Comparison of ENCODE assay signal across 15 mouse cellular contexts in genomic region chr10:120401787-120402186, GRCm38 (mm10).
A peak's percentile ranks its signal among the peaks of the same experiment; 100 is the strongest.
DNase-seq lines count a peak whose midpoint lies in the region; ATAC-seq lines count a peak whose summit lies in the region.
"Had no signal": no experiment of that assay in that cellular context is flagged by ENCODE, and none has a peak within 500 bp of the region (broad histone marks: within the 10 kb centered on the region; RNA-seq: fewer than 3 reads in every experiment).

No protein-coding gene starts in this region.

- no peak overlapping the region for H3K4me3 ChIP-seq in heart, embryonic 12.5 days
- no peak overlapping the region for H3K4me3 ChIP-seq in heart, embryonic 11.5 days (ENCODE audit: low read depth, low read length)
- H3K4me3 ChIP-seq in midbrain, embryonic 10.5 days: no peak overlapping the region
- no peak overlapping the region for H3K4me3 ChIP-seq in midbrain, embryonic 13.5 days (replicated peaks)
- no peak overlapping the region for H3K4me3 ChIP-seq in forebrain, embryonic 12.5 days (replicated peaks)
- H3K4me3 ChIP-seq: midbrain, embryonic 12.5 days had no signal

- no peaks in the 10 kb centered on the region for H3K27me3 ChIP-seq in heart, embryonic 12.5 days (replicated peaks)
- no peaks in the 10 kb centered on the region for H3K27me3 ChIP-seq in heart, embryonic 11.5 days (ENCODE audit: control insufficient read depth, insufficient read depth, low read length)
- H3K27me3 ChIP-seq in midbrain, embryonic 10.5 days (ENCODE audit: low read depth, poor library complexity, severe bottlenecking): no peaks in the 10 kb centered on the region
- H3K27me3 ChIP-seq in midbrain, embryonic 13.5 days: no peaks in the 10 kb centered on the region
- no peaks in the 10 kb centered on the region for H3K27me3 ChIP-seq in forebrain, embryonic 12.5 days
- H3K27me3 ChIP-seq: midbrain, embryonic 12.5 days had no signal

- H3K4me2 ChIP-seq in heart, embryonic 12.5 days: no peak overlapping the region
- H3K4me2 ChIP-seq in heart, embryonic 11.5 days: no peak overlapping the region
- no peak overlapping the region for H3K4me2 ChIP-seq in midbrain, embryonic 13.5 days (replicated peaks)
- H3K4me2 ChIP-seq in forebrain, embryonic 12.5 days: no peak overlapping the region
- H3K4me2 ChIP-seq: liver, embryonic 11.5 days; midbrain, embryonic 12.5 days had no signal

- no peaks in the 10 kb centered on the region for H3K9me3 ChIP-seq in heart, embryonic 12.5 days (replicated peaks)
- no peaks in the 10 kb centered on the region for H3K9me3 ChIP-seq in heart, embryonic 11.5 days (replicated peaks; ENCODE audit: control insufficient read depth, low read length)
- H3K9me3 ChIP-seq in midbrain, embryonic 10.5 days (replicated peaks): no peaks in the 10 kb centered on the region
- H3K9me3 ChIP-seq in midbrain, embryonic 13.5 days: no peaks in the 10 kb centered on the region
- H3K9me3 ChIP-seq in forebrain, embryonic 12.5 days: no peaks in the 10 kb centered on the region
- H3K9me3 ChIP-seq: midbrain, embryonic 12.5 days had no signal

- H3K4me1 ChIP-seq in heart, embryonic 12.5 days (replicated peaks): peaks cover 55% of the 10 kb centered on the region
- H3K4me1 ChIP-seq in heart, embryonic 11.5 days (ENCODE audit: control insufficient read depth, insufficient read depth, low read length): peaks cover 23% of the 10 kb centered on the region
- peaks cover 33% of the 10 kb centered on the region for H3K4me1 ChIP-seq in midbrain, embryonic 10.5 days
- H3K4me1 ChIP-seq in midbrain, embryonic 13.5 days (replicated peaks): peaks cover 20% of the 10 kb centered on the region
- H3K4me1 ChIP-seq in forebrain, embryonic 12.5 days: peaks cover 33% of the 10 kb centered on the region

- no peak for DNase-seq in midbrain, embryonic 10.5 days (ENCODE audit: low spot score)
- DNase-seq in spleen, postnatal 36 days (ENCODE audit: low spot score in 2 of 2): no peak
- no peak for DNase-seq in kidney, postnatal 25 days
- DNase-seq in adrenal gland, postnatal 14 days: no peak
- DNase-seq: adrenal gland, postnatal 25 days; gastrocnemius, postnatal 14 days; lung, postnatal 10 days; right cerebral cortex, postnatal 14 days; thymus, postnatal 25 days had no signal

- peak overlapping the region; percentile 3; the same call in 1 of the 2 replicates for H3K27ac ChIP-seq in heart, embryonic 12.5 days (ENCODE audit: poor library complexity, severe bottlenecking)
- no peak overlapping the region for H3K27ac ChIP-seq in heart, embryonic 11.5 days (ENCODE audit: low read depth, low read length)
- 0 out of 2 replicates have a peak overlapping the region, but pooled peaks have one; percentile 28 for H3K27ac ChIP-seq in midbrain, embryonic 10.5 days (replicated peaks)
- H3K27ac ChIP-seq in midbrain, embryonic 13.5 days: no peak overlapping the region
- H3K27ac ChIP-seq in forebrain, embryonic 12.5 days: peak overlapping the region; percentile 53
- H3K27ac ChIP-seq: midbrain, embryonic 12.5 days had no signal

- H3K36me3 ChIP-seq in heart, embryonic 12.5 days: peaks cover 3% of the 10 kb centered on the region; the same call in 1 of the 2 replicates
- no peaks in the 10 kb centered on the region for H3K36me3 ChIP-seq in heart, embryonic 11.5 days (ENCODE audit: control insufficient read depth, insufficient read depth, low read length)
- peaks cover 22% of the 10 kb centered on the region for H3K36me3 ChIP-seq in midbrain, embryonic 10.5 days
- no peaks in the 10 kb centered on the region for H3K36me3 ChIP-seq in midbrain, embryonic 13.5 days
- peaks cover 6% of the 10 kb centered on the region; the same call in 1 of the 2 replicates for H3K36me3 ChIP-seq in forebrain, embryonic 12.5 days (replicated peaks)
- H3K36me3 ChIP-seq: midbrain, embryonic 12.5 days had no signal

- no peak for ATAC-seq in heart, embryonic 12.5 days (ENCODE audit: insufficient number of reproducible peaks, low FRiP score)
- no peak for ATAC-seq in heart, embryonic 11.5 days (replicated peaks; ENCODE audit: insufficient number of reproducible peaks, low FRiP score, low TSS enrichment)
- ATAC-seq in midbrain, embryonic 13.5 days: no peak
- peak; percentile 80 for ATAC-seq in forebrain, embryonic 12.5 days (ENCODE audit: low FRiP score)

- no peak overlapping the region for H3K9ac ChIP-seq in heart, embryonic 12.5 days
- H3K9ac ChIP-seq in heart, embryonic 11.5 days (ENCODE audit: low read depth, low read length): no peak overlapping the region
- H3K9ac ChIP-seq in midbrain, embryonic 13.5 days (replicated peaks): no peak overlapping the region
- H3K9ac ChIP-seq in forebrain, embryonic 12.5 days: no peak overlapping the region
- H3K9ac ChIP-seq: midbrain, embryonic 12.5 days had no signal

- WGBS in heart, embryonic 12.5 days: 52% methylated on average over 8 of the region's 8 CpGs
- 52% methylated on average over 8 of the region's 8 CpGs for WGBS in heart, embryonic 11.5 days (ENCODE audit: insufficient replicate concordance)
- WGBS in midbrain, embryonic 10.5 days: 80% methylated on average over 8 of the region's 8 CpGs
- 57% methylated on average over 8 of the region's 8 CpGs for WGBS in midbrain, embryonic 13.5 days
- 24% methylated on average over 8 of the region's 8 CpGs for WGBS in forebrain, embryonic 12.5 days

Comparison
In these comparisons a context has a peak if more than half of its experiments do, and no peak if none do; other contexts are left out.
1. H3K27ac ChIP-seq: peak in heart, embryonic 12.5 days (single experiment), midbrain, embryonic 10.5 days (single experiment) and forebrain, embryonic 12.5 days (single experiment); none in heart, embryonic 11.5 days (single experiment) and midbrain, embryonic 13.5 days (single experiment).